Mouse (Mus musculus) cerebellum, adult 11-12 months (tissue): ENCODE results near the gene Mmp13.
"Not testable (repeated sequence)": the region's sequence is repeated elsewhere in the genome, so short reads cannot be mapped to it uniquely, and the experiment has no call there.

Experiments used
- DNase-seq: peaks from one replicate; pipeline ENCODE4 v3.0.0; 2022

Mmp13 gene

GRCm38 (mm10) chr9:7272214-7272613 is at the start of gene Mmp13:
TSS of gene Mmp13 (plus strand) at chr9:7272514.
- no peak for DNase-seq

GRCm38 (mm10) chr9:7238619-7239018 is 33.7 kb upstream of the Mmp13 start:
- no peak for DNase-seq

GRCm38 (mm10) chr9:7239967-7240366 is 32.3 kb upstream of the Mmp13 start:
- no peak for DNase-seq

- no peak for DNase-seq
Measured at GRCm38 (mm10) chr9:7252797-7253654, 19.3 kb upstream of the Mmp13 start.

- DNase-seq, result no peak
Measured at GRCm38 (mm10) chr9:7261667-7262066, 10.6 kb upstream of the Mmp13 start.

GRCm38 (mm10) chr9:7270071-7270470 is 2.2 kb upstream of the Mmp13 start:
- no peak for DNase-seq

GRCm38 (mm10) chr9:7282565-7283302 is 10.4 kb downstream of the Mmp13 start:
- DNase-seq, result no peak

GRCm38 (mm10) chr9:7283303-7283684 is 11.0 kb downstream of the Mmp13 start:
- not testable (repeated sequence) for DNase-seq

GRCm38 (mm10) chr9:7289501-7289900 is 17.2 kb downstream of the Mmp13 start:
- no peak for DNase-seq

GRCm38 (mm10) chr9:7289901-7290300 is 17.6 kb downstream of the Mmp13 start:
- DNase-seq, result no peak

GRCm38 (mm10) chr9:7292132-7292531 is 19.8 kb downstream of the Mmp13 start:
- DNase-seq, result no peak

GRCm38 (mm10) chr9:7331847-7332246 is 59.5 kb downstream of the Mmp13 start:
- no peak for DNase-seq
